Mouse (Mus musculus): ENCODE data around the gene Spn. TPM values are rescaled to one million over a fixed set of nuclear protein-coding genes. Genes with fewer than 3 reads are reported as not detected.

Gene Spn
- polyA plus RNA-seq (2011; ENCODE audit: insufficient read depth, insufficient read length, low read depth, missing spikeins): 1.5 and 2.2 TPM in 2 replicates

DNA sequence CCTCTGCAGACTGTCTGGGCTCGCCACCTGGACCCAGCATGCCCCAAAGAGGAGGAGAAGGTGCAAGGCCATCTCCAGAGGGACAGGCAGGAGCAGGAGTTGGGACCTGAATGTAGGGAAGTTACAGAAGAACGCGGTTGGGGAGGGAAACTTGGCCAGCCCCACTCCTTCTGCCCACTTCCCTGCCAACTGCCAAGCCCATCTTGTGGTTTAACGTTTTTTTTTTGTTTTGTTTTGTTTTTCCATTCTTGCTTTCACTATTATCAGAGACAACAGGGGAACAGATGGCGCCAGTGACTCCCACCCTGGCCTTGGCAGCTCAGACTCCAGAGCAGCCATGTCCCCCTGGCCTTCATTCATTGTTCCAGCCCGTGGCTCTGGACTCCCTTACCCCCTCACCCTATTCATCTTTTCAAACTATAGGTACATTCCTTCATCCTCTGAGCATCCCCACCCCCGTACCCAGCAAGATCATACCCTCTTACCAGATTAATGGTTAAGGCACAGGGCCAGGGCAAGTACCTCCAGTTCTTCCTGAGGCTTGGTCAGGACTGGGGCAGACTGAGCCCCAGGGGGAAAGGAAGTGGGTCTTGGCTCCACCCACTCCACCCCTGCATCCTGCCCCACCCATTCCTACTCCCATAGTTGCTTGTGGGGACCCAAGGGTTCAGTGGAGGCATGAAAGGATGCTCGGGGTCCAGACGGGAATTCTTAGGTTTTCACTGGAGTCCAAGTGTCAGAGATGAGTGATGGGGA, at the start of gene Spn:
Gene Spn, minus strand, starts transcription at position 562 of the 756 bp plus-strand sequence.
- Histone ChIP-seq H3K4me1 (ENCODE audit: control insufficient read depth, insufficient read depth, low read length) (peaks cover 9% of the 10 kb centered on the region), H3K27ac (ENCODE audit: insufficient read depth, low read length) (no peak within 1 kb of the TSS), H3K9me3 (replicated peaks; ENCODE audit: control insufficient read depth, insufficient read depth, low read length, poor library complexity, severe bottlenecking) (no peaks in the 10 kb centered on the region), H3K4me3 (ENCODE audit: low read depth, low read length) (peak within 1 kb of the TSS; percentile 31), H3K36me3 (ENCODE audit: control insufficient read depth, insufficient read depth, low read length, poor library complexity, severe bottlenecking) (no peaks in the 10 kb centered on the region), H3K9ac (ENCODE audit: low read depth, poor library complexity, severe bottlenecking) (no peak within 1 kb of the TSS), H3K27me3 (ENCODE audit: control insufficient read depth, insufficient read depth, low read length, poor library complexity, severe bottlenecking) (no peaks in the 10 kb centered on the region)
- peak; percentile 9 for TF ChIP-seq POLR2A (IDR thresholded peaks at IDR 0.05; ENCODE audit: insufficient read depth, low read length)
- TF ChIP-seq EP300 (IDR thresholded peaks at IDR 0.05; ENCODE audit: insufficient read depth, low read depth, low read length): no peak

GRCm38 (mm10) chr7:127187351-127187750, 49.7 kb upstream of the Spn start:
- Histone ChIP-seq H3K4me3 (ENCODE audit: low read depth, low read length) (no peak overlapping the region), H3K36me3 (ENCODE audit: control insufficient read depth, insufficient read depth, low read length, poor library complexity, severe bottlenecking) (peaks cover 11% of the 10 kb centered on the region), H3K9me3 (replicated peaks; ENCODE audit: control insufficient read depth, insufficient read depth, low read length, poor library complexity, severe bottlenecking) (no peaks in the 10 kb centered on the region), H3K9ac (ENCODE audit: low read depth, poor library complexity, severe bottlenecking) (no peak overlapping the region), H3K4me1 (ENCODE audit: control insufficient read depth, insufficient read depth, low read length) (peaks cover 2% of the 10 kb centered on the region), H3K27ac (ENCODE audit: insufficient read depth, low read length) (peak overlapping the region; percentile 55), H3K27me3 (ENCODE audit: control insufficient read depth, insufficient read depth, low read length, poor library complexity, severe bottlenecking) (no peaks in the 10 kb centered on the region)
- TF ChIP-seq CTCF (IDR thresholded peaks at IDR 0.05; ENCODE audit: low read depth, low read length) (no peak), POLR2A (IDR thresholded peaks at IDR 0.05; ENCODE audit: insufficient read depth, low read length) (no peak), EP300 (IDR thresholded peaks at IDR 0.05; ENCODE audit: insufficient read depth, low read depth, low read length) (no peak)

GRCm38 (mm10) chr7:127185601-127186000, 48.0 kb upstream of the Spn start:
- no peaks in the 10 kb centered on the region for H3K36me3 ChIP-seq (ENCODE audit: control insufficient read depth, insufficient read depth, low read length, poor library complexity, severe bottlenecking)
- H3K4me3 ChIP-seq (ENCODE audit: low read depth, low read length): no peak overlapping the region
- no peaks in the 10 kb centered on the region for H3K27me3 ChIP-seq (ENCODE audit: control insufficient read depth, insufficient read depth, low read length, poor library complexity, severe bottlenecking)
- TF ChIP-seq CTCF (IDR thresholded peaks at IDR 0.05; ENCODE audit: low read depth, low read length) (peak; percentile 16), EP300 (IDR thresholded peaks at IDR 0.05; ENCODE audit: insufficient read depth, low read depth, low read length) (no peak)
- H3K27ac ChIP-seq (ENCODE audit: insufficient read depth, low read length): no peak overlapping the region
- no peaks in the 10 kb centered on the region for H3K9me3 ChIP-seq (replicated peaks; ENCODE audit: control insufficient read depth, insufficient read depth, low read length, poor library complexity, severe bottlenecking)
- H3K4me1 ChIP-seq (ENCODE audit: control insufficient read depth, insufficient read depth, low read length): peaks cover 2% of the 10 kb centered on the region
- H3K9ac ChIP-seq (ENCODE audit: low read depth, poor library complexity, severe bottlenecking): no peak overlapping the region

GRCm38 (mm10) chr7:127184720-127185119, 47.1 kb upstream of the Spn start:
- H3K9ac ChIP-seq (ENCODE audit: low read depth, poor library complexity, severe bottlenecking): no peak overlapping the region

DNA sequence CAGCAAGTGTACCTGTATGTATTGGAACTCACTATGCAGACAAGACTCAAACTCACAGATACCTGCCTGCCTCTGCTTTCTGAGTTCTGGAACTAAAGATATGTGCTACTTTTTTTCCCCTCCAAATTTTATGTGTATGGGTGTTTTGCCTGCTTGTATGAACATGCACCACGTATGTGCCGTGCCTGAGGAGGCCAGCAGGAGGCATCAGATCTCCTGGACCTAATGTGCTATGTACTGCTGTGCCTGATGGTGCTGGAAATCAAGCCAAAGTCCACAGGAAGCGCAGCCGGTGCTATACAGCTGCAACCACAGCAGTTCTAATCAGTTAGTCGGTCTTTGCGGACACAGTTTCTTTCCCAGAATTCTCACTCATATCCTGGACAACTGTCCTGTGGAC, 46.2 kb upstream of the Spn start:
- Histone ChIP-seq H3K4me1 (ENCODE audit: control insufficient read depth, insufficient read depth, low read length) (peaks cover 2% of the 10 kb centered on the region), H3K27ac (ENCODE audit: insufficient read depth, low read length) (no peak overlapping the region), H3K36me3 (ENCODE audit: control insufficient read depth, insufficient read depth, low read length, poor library complexity, severe bottlenecking) (no peaks in the 10 kb centered on the region), H3K9me3 (replicated peaks; ENCODE audit: control insufficient read depth, insufficient read depth, low read length, poor library complexity, severe bottlenecking) (no peaks in the 10 kb centered on the region), H3K27me3 (ENCODE audit: control insufficient read depth, insufficient read depth, low read length, poor library complexity, severe bottlenecking) (no peaks in the 10 kb centered on the region), H3K4me3 (ENCODE audit: low read depth, low read length) (no peak overlapping the region), H3K9ac (ENCODE audit: low read depth, poor library complexity, severe bottlenecking) (no peak overlapping the region)
- TF ChIP-seq EP300 (IDR thresholded peaks at IDR 0.05; ENCODE audit: insufficient read depth, low read depth, low read length) (peak; percentile 52; the same call in 1 of the 2 replicates), POLR2A (IDR thresholded peaks at IDR 0.05; ENCODE audit: insufficient read depth, low read length) (no peak), CTCF (IDR thresholded peaks at IDR 0.05; ENCODE audit: low read depth, low read length) (peak; percentile 79)

More at GRCm38 (mm10) chr7:127184720-127185119, 47.1 kb upstream of the Spn start:
- Histone ChIP-seq H3K4me1 (ENCODE audit: control insufficient read depth, insufficient read depth, low read length) (peaks cover 2% of the 10 kb centered on the region), H3K27me3 (ENCODE audit: control insufficient read depth, insufficient read depth, low read length, poor library complexity, severe bottlenecking) (no peaks in the 10 kb centered on the region), H3K9me3 (replicated peaks; ENCODE audit: control insufficient read depth, insufficient read depth, low read length, poor library complexity, severe bottlenecking) (no peaks in the 10 kb centered on the region), H3K36me3 (ENCODE audit: control insufficient read depth, insufficient read depth, low read length, poor library complexity, severe bottlenecking) (no peaks in the 10 kb centered on the region), H3K27ac (ENCODE audit: insufficient read depth, low read length) (no peak overlapping the region), H3K4me3 (ENCODE audit: low read depth, low read length) (no peak overlapping the region)
- TF ChIP-seq POLR2A (IDR thresholded peaks at IDR 0.05; ENCODE audit: insufficient read depth, low read length) (no peak), EP300 (IDR thresholded peaks at IDR 0.05; ENCODE audit: insufficient read depth, low read depth, low read length) (no peak), CTCF (IDR thresholded peaks at IDR 0.05; ENCODE audit: low read depth, low read length) (no peak)

DNA sequence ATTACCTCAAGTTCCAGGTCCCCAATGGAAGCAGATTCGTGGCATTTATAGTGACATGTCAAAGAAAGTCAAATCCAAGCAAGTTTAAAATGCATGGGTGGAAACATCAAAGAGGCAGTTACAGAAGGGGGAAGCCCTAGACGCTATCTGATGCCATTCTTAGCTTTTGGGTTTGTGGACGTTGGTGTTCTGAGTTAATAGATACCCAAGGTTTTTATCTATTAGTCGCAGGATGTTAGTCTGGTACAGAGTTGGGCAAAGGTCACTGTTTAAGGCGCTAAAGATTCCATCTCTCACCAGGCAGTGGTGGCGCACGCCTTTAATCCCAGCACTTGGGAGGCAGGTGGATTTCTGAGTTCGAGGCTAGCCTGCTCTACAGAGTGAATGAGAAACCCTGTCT, 45.7 kb upstream of the Spn start:
- no peak overlapping the region for H3K9ac ChIP-seq (ENCODE audit: low read depth, poor library complexity, severe bottlenecking)
- H3K4me3 ChIP-seq (ENCODE audit: low read depth, low read length): no peak overlapping the region
- no peaks in the 10 kb centered on the region for H3K27me3 ChIP-seq (ENCODE audit: control insufficient read depth, insufficient read depth, low read length, poor library complexity, severe bottlenecking)
- no peak overlapping the region for H3K27ac ChIP-seq (ENCODE audit: insufficient read depth, low read length)
- peaks cover 2% of the 10 kb centered on the region for H3K4me1 ChIP-seq (ENCODE audit: control insufficient read depth, insufficient read depth, low read length)
- TF ChIP-seq CTCF (IDR thresholded peaks at IDR 0.05; ENCODE audit: low read depth, low read length): no peak
- no peak for TF ChIP-seq POLR2A (IDR thresholded peaks at IDR 0.05; ENCODE audit: insufficient read depth, low read length)
- no peak for TF ChIP-seq EP300 (IDR thresholded peaks at IDR 0.05; ENCODE audit: insufficient read depth, low read depth, low read length)
- H3K36me3 ChIP-seq (ENCODE audit: control insufficient read depth, insufficient read depth, low read length, poor library complexity, severe bottlenecking): no peaks in the 10 kb centered on the region
- H3K9me3 ChIP-seq (replicated peaks; ENCODE audit: control insufficient read depth, insufficient read depth, low read length, poor library complexity, severe bottlenecking): no peaks in the 10 kb centered on the region
